Mouse (Mus musculus): ENCODE results near the gene Gm20671.

- TF ChIP-seq EP300 (IDR thresholded peaks at IDR 0.05) = no peak
- TF ChIP-seq CTCF (IDR thresholded peaks at IDR 0.05) = no peak
These were observed 114.5 kb downstream of the Gm20671 start for GRCm38 (mm10) chr5:32712221-32713041.

Data from lung, postnatal 0 days (tissue).